In genomic region chr6:102372112-102372511, GRCm38 (mm10) we compare ENCODE assay signal across 16 mouse cellular contexts.
"Had no signal": no experiment of that assay in that cellular context is flagged by ENCODE, and none has a peak within 500 bp of the region (broad histone marks: within the 10 kb centered on the region; RNA-seq: fewer than 3 reads in every experiment).

No protein-coding gene starts in this region.

- H3K27ac ChIP-seq: kidney, postnatal 0 days; left cerebral cortex, adult 2 months; liver, embryonic 13.5 days; neural tube, embryonic 13.5 days had no signal

- H3K4me3 ChIP-seq: left cerebral cortex, adult 2 months; liver, embryonic 13.5 days; neural tube, embryonic 13.5 days had no signal

- DNase-seq: layer of hippocampus, postnatal 36 days; liver, embryonic 13.5 days; lung, adult 2 months; lung, postnatal 14 days; lung, postnatal 4 days; midbrain, embryonic 14.5 days; retina, postnatal 1 day; right cerebral cortex, postnatal 25 days; spleen, adult 18-20 months; thymus, adult 2 months; thymus, postnatal 14 days; thymus, postnatal 4 days had no signal

- H3K9ac ChIP-seq: liver, embryonic 13.5 days; neural tube, embryonic 13.5 days had no signal

- H3K36me3 ChIP-seq: liver, embryonic 13.5 days; neural tube, embryonic 13.5 days had no signal

- H3K27me3 ChIP-seq: liver, embryonic 13.5 days; neural tube, embryonic 13.5 days had no signal

- H3K4me2 ChIP-seq: liver, embryonic 13.5 days; midbrain, embryonic 11.5 days; neural tube, embryonic 13.5 days had no signal

- H3K9me3 ChIP-seq: liver, embryonic 13.5 days; neural tube, embryonic 13.5 days had no signal

- H3K4me1 ChIP-seq: liver, embryonic 13.5 days had no signal
